Mouse (Mus musculus) regulatory T cell (primary cell): ENCODE data around the gene Hba-a2.
"Not testable (repeated sequence)": the region's sequence is repeated elsewhere in the genome, so short reads cannot be mapped to it uniquely, and the experiment has no call there.

Experiments
- in situ Hi-C: fragments of 300-600 bp; cut with MboI, MseI; formaldehyde crosslinking; loops from one replicate; pipeline ENCODE4 v1.15.1; 2025; ENCODE audit warnings: high pct_unique_total_duplicates

The Hba-a2 gene

GRCm38 (mm10) chr11:32283091-32283777 lies 13.1 kb upstream of the Hba-a2 start, which contains the start of gene Hba-a1:
Hba-a1 (plus strand) TSS chr11:32283511.
- in situ Hi-C loops = not testable (repeated sequence)

DNA sequence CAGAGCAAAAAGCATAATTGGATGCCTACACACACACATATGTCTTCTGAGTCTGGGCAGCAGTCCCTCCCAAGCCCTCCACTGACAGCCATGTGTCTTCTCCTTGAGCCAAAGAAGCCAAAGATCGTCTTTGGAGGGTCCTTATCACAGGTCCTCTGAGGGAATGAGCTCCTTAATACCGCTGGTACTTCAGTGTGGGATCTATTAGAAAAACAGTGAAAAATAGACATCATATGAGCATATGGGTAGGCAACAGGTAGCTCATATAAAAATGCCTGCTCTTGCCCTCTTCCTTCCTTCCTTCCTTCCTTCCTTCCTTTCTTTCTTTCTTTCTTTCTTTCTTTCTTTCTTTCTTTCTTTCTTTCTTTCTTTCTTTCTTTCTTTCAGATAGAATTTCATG lies 11.7 kb upstream of the Hba-a2 start:
- in situ Hi-C loops = not testable (repeated sequence)

- in situ Hi-C loops = no loop called here
These were observed 11.1 kb upstream of the Hba-a2 start for GRCm38 (mm10) chr11:32285031-32285775.

GRCm38 (mm10) chr11:32285887-32286286 lies 10.4 kb upstream of the Hba-a2 start:
- in situ Hi-C loops = not testable (repeated sequence)

- in situ Hi-C loops = not testable (repeated sequence)
These were observed 9.4 kb upstream of the Hba-a2 start, which contains the start of gene Hbq1b for GRCm38 (mm10) chr11:32286695-32287492. Hbq1b (plus strand) TSS chr11:32286965.

GRCm38 (mm10) chr11:32287493-32287825 lies 8.8 kb upstream of the Hba-a2 start:
- in situ Hi-C loops = no loop called here

DNA sequence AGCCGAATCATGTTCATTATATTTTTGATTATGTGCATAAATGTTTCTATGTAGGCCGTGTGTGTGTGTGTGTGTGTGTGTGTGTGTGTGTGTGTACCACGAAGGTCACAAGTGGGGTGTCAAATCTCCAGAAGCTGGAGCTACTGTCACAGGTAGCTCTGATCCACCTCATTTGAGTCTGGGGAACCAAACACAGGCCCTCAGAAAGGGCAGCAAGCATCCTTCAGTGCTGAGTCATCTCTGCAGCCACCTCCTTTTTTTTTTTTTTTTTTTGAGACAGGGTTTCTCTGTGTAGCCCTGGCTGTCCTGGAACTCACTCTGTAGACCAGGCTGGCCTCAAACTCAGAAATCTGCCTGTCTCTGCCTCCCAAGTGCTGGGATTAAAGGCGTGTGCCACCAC lies 3.5 kb upstream of the Hba-a2 start:
- in situ Hi-C loops = not testable (repeated sequence)

GRCm38 (mm10) chr11:32293479-32293878 lies 2.8 kb upstream of the Hba-a2 start:
- in situ Hi-C loops = not testable (repeated sequence)

DNA sequence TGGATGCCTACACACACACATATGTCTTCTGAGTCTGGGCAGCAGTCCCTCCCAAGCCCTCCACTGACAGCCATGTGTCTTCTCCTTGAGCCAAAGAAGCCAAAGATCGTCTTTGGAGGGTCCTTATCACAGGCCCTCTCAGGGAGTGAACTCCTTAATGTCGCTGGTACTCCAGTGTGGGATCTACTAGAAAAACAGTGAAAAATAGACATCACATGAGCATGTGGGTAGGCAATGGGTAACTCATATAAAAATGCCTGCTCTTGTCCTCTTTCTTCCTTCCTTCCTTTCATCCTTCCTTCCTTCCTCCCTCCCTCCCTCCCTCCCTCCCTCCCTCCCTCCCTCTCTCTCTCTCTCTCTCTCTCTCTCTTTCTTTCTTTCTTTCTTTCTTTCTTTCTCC lies 1.1 kb downstream of the Hba-a2 start:
- in situ Hi-C loops = not testable (repeated sequence)

GRCm38 (mm10) chr11:32297866-32298531 lies 1.7 kb downstream of the Hba-a2 start:
- in situ Hi-C loops = no loop called here

- in situ Hi-C loops = no loop called here
These were observed 2.2 kb downstream of the Hba-a2 start for GRCm38 (mm10) chr11:32298532-32298918.

- in situ Hi-C loops = loop anchor here (5.0 kb wide), 1 partner anchor 83 kb away; no protein-coding TSS in a partner anchor
These were observed 3.6 kb downstream of the Hba-a2 start, which contains the start of gene Hbq1a for GRCm38 (mm10) chr11:32299865-32300264. Hbq1a (plus strand) TSS chr11:32300069.

DNA sequence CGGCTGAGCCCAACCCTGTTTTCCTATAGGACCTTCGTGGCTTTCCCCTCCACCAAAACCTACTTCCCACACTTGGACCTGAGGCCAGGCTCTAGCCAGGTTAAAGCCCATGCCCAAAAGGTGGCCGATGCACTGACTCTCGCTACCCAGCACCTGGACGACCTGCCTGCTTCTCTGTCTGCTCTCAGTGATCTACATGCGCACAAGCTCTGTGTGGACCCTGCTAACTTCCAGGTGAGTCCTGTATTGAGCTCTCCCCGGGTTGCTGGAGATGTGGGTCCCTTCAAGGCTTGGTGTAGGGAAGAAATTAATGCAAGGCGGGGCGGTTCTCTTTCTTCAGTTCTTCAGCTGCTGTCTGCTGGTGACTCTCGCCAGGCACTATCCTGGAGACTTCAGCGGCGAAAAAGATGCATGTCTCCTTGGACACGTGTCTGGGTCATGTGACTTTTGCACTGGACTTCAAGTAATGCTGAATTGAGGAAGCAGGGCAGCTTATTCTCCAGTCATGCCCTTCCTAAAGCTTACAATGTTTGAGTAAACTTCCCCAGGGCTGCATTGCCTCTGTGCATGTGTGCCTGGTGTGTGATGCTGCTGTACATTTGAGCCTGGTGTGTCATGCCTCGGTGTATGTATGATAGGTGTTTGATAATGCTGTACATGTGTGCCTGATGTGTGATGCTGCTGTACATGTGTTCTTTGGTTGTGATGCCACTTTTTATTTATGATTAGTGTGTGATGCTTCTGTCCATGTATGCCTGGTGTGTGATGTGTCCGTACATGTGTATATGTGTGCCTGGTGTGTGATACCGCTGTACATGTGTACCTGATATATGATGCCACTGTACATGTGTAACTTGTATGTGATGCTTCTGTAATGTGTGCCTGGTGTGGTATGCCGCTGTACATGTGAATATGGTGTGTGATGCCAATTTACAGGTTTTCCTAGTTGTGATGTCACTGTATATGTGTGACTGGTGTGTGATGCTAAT lies 4.3 kb downstream of the Hba-a2 start:
- in situ Hi-C loops = loop anchor here (5.0 kb wide), 1 partner anchor 83 kb away; no protein-coding TSS in a partner anchor

DNA sequence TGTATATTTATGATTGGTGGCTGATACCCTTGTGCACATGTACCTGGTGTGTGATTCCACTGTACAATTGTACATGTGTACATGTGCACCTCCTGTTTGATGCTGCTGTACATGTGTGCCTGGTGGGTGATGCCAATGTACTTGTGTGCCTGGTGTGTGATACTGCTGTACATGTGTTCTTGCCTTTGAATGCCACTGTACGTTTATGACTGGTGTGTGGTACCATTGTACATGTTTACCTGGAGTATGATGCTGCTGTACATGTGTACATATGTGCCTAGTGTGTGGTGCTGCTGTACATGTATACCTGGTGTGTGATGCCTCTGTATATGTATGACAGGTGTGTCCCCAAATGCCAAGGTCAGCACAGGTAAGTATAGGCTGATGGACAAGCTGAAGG lies 5.2 kb downstream of the Hba-a2 start:
- in situ Hi-C loops = loop anchor here (5.0 kb wide), 1 partner anchor 84 kb away; no protein-coding TSS in a partner anchor

DNA sequence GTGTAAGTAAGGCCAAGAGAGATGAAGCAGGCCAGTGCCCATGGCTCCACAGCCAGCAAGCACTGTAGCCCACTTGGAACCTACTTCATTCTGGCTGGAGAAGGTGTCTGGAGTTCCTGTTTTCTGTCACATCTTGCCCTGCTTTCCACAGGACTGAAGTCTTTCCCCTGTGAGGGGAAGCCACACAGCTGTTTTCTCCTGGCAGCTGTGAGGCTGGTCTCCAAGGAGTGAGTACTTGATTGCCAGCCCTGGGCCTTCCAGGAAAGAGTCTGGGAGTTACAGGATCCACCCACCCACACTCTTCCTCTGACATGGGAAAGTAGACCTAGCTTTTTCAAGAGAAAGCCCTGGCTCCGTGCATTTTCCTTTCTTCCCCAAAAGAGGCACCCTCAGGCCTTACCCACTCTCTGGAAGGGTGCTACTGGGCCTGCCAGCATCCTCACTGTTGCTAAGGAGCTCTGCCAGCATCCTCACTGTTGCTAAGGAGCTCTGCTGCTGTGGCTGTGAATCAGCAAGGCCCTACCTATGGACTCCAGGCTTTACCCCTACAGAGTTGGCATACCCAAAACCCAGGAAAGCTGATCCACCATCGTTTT lies 6.6 kb downstream of the Hba-a2 start:
- in situ Hi-C loops = loop anchor here (5.0 kb wide), 1 partner anchor 86 kb away; no protein-coding TSS in a partner anchor

- in situ Hi-C loops = loop anchor here (5.0 kb wide), 1 partner anchor 86 kb away; no protein-coding TSS in a partner anchor
These were observed 7.2 kb downstream of the Hba-a2 start for GRCm38 (mm10) chr11:32303455-32303854.

DNA sequence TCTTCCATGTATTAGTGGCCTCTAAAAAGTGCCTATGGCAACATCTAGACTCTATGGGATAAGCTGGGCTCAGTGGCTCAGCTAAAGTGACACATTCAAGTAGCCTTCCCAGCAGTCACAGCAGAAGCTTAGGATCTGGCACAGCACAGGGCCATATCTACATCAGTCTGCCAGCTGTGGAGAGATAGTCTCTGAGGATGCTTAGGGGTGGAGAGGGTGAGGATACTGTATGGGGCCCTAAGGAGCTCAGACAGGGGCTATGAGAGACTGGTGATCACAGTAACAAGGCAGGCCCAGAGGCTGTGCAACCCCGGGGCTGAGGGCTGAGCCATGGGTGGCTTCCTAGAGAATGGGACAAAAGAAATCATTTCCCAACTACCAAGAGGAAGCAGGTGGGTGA lies 10.7 kb downstream of the Hba-a2 start:
- in situ Hi-C loops = no loop called here

DNA sequence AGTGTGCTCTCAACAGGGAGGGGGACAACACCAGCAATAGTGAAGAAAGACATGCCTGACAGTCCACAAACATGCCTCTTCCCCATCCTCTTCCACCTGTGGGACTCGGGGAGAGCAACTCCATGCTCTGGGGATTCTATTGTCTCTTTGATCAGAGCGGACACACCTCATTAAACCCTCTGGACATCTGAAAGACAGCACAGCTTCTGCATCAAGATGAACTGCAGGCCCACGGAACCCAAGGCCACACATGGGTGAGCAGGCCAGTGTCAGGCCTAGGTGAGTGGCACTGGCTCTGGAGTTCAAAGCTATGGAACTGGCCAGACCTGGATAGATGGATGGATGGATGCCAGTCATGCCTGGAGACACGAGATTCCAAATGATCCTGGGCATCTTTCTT lies 13.2 kb downstream of the Hba-a2 start:
- in situ Hi-C loops = no loop called here

- in situ Hi-C loops = no loop called here
These were observed 13.6 kb downstream of the Hba-a2 start for GRCm38 (mm10) chr11:32309928-32310327.

- in situ Hi-C loops = no loop called here
These were observed 19.7 kb downstream of the Hba-a2 start for GRCm38 (mm10) chr11:32316009-32316408.
